Mouse (Mus musculus) retina, postnatal 7 days (tissue): ENCODE data around the gene Sub1.

ENCODE experiments used
- DNase-seq: peaks from one replicate; pipeline ENCODE4 v3.0.0-alpha.2; 2012; ENCODE audit warnings: low read depth, low spot score

Sub1 gene

GRCm38 (mm10) chr15:12013532-12014196 is 16.9 kb upstream of the Sub1 start:
- DNase-seq, result no peak

GRCm38 (mm10) chr15:12010602-12011044 is 13.8 kb upstream of the Sub1 start:
- no peak for DNase-seq

- DNase-seq, result no peak
Measured at GRCm38 (mm10) chr15:12009712-12010601, 13.2 kb upstream of the Sub1 start.

GRCm38 (mm10) chr15:12008894-12009293 is 12.1 kb upstream of the Sub1 start:
- DNase-seq, result no peak

GRCm38 (mm10) chr15:12007971-12008800 is 11.4 kb upstream of the Sub1 start:
- no peak for DNase-seq

GRCm38 (mm10) chr15:12007421-12007820 is 10.6 kb upstream of the Sub1 start:
- no peak for DNase-seq

- no peak for DNase-seq
Measured at GRCm38 (mm10) chr15:12006169-12006568, 9.4 kb upstream of the Sub1 start.

- DNase-seq, result peak; percentile 89
Measured at GRCm38 (mm10) chr15:11995815-11996201, 975 bp downstream of the Sub1 start.

GRCm38 (mm10) chr15:11994921-11995814 is 1.6 kb downstream of the Sub1 start:
- peak; percentile 38 for DNase-seq

GRCm38 (mm10) chr15:11994006-11994405 is 2.8 kb downstream of the Sub1 start:
- no peak for DNase-seq

- DNase-seq, result no peak
Measured at GRCm38 (mm10) chr15:11991552-11992113, 5.2 kb downstream of the Sub1 start.

- DNase-seq, result no peak
Measured at GRCm38 (mm10) chr15:11988580-11988979, 8.2 kb downstream of the Sub1 start.

- no peak for DNase-seq
Measured at GRCm38 (mm10) chr15:11987892-11988291, 8.9 kb downstream of the Sub1 start.

GRCm38 (mm10) chr15:11981985-11982384 is 14.8 kb downstream of the Sub1 start:
- no peak for DNase-seq

GRCm38 (mm10) chr15:11981501-11981900 is 15.3 kb downstream of the Sub1 start:
- no peak for DNase-seq

GRCm38 (mm10) chr15:11978175-11978574 is 18.6 kb downstream of the Sub1 start:
- DNase-seq, result no peak

- DNase-seq, result no peak
Measured at GRCm38 (mm10) chr15:11977071-11977470, 19.7 kb downstream of the Sub1 start.

- DNase-seq, result no peak
Measured at GRCm38 (mm10) chr15:11975836-11976235, 20.9 kb downstream of the Sub1 start.

- peak; percentile 54 for DNase-seq
Measured at GRCm38 (mm10) chr15:11971854-11972420, 24.8 kb downstream of the Sub1 start.

- DNase-seq, result no peak
Measured at GRCm38 (mm10) chr15:11970621-11971020, 26.2 kb downstream of the Sub1 start.
